Mouse (Mus musculus) stomach, postnatal 0 days (tissue): Measurements from ENCODE around the gene Anapc2. TPM values are rescaled to one million over a fixed set of nuclear protein-coding genes. Genes with fewer than 3 reads are reported as not detected.

Source experiments
- ATAC-seq: fragments of 200-750 bp; cut with Nextera tagmentation; 2 replicates; pipeline ENCODE4 v1.8.0; 2017; ENCODE audit not compliant: low FRiP score, low TSS enrichment
- DNase-seq: peaks from one replicate; pipeline ENCODE4 v3.0.0-alpha.2; 2016; ENCODE audit warnings: low spot score
- H3K27ac ChIP-seq: fragments of 300-500 bp; sonication (generic); replicated peaks from 2 replicates; pipeline ENCODE4 v1.5.1; 2014; ENCODE audit warnings: mild to moderate bottlenecking, control low read depth
- H3K27me3 ChIP-seq: fragments of 300-500 bp; sonication (generic); 2 replicates; pipeline ENCODE4 v1.6.1; 2014; ENCODE audit warnings: low read length; ENCODE audit not compliant: control insufficient read depth, insufficient read depth
- H3K36me3 ChIP-seq: fragments of 300-500 bp; sonication (generic); 2 replicates; pipeline ENCODE4 v1.6.1; 2014; ENCODE audit warnings: low read length, mixed read lengths; ENCODE audit not compliant: control insufficient read depth, insufficient read depth
- H3K4me1 ChIP-seq: fragments of 300-500 bp; sonication (generic); replicated peaks from 2 replicates; pipeline ENCODE4 v1.6.1; 2014; ENCODE audit warnings: antibody characterized with exemption; ENCODE audit not compliant: control insufficient read depth, insufficient read depth
- H3K4me2 ChIP-seq: fragments of 300-500 bp; sonication (generic); replicated peaks from 2 replicates; pipeline ENCODE4 v1.6.1; 2014; ENCODE audit warnings: low read depth, mild to moderate bottlenecking, control low read depth, moderate library complexity
- H3K4me3 ChIP-seq: fragments of 300-500 bp; sonication (generic); 2 replicates; pipeline ENCODE4 v1.5.1; 2014; ENCODE audit warnings: low read depth, low read length, control low read depth
- H3K9ac ChIP-seq: fragments of 300-500 bp; sonication (generic); 2 replicates; pipeline ENCODE4 v1.6.1; 2014; ENCODE audit warnings: mild to moderate bottlenecking, low read length, control low read depth, mixed read lengths
- H3K9me3 ChIP-seq: fragments of 300-500 bp; sonication (generic); 2 replicates; pipeline ENCODE4 v1.6.1; 2016; ENCODE audit warnings: low read length; ENCODE audit not compliant: control insufficient read depth
- CTCF ChIP-seq: IDR thresholded peaks from 2 replicates; pipeline ENCODE4 v1.5.1; 2016; ENCODE audit warnings: antibody characterized with exemption, low read depth, mild to moderate bottlenecking, moderate library complexity
- EP300 ChIP-seq: optimal IDR thresholded peaks from 2 replicates; pipeline ENCODE3; 2016; ENCODE audit warnings: antibody characterized with exemption
- WGBS: fragments of 180-500 bp; shearing (Covaris S2); extraction: QIAGEN DNeasy Blood & Tissue Kit; methylation state at CpG from one replicate; pipeline ENCODE4 v1.1.7; 2014; 5-methylcytosine and 5-hydroxymethylcytosine counted together
- polyA plus RNA-seq: library from polyadenylated mRNA; unstranded; fragments of >200 nt; fragmentation: Nextera tagmentation; extraction: Ambion mirVana; gene quantifications from 2 replicates; pipeline ENCODE4 v1.2.1, GENCODE M21; 2015

Gene Anapc2
- polyA plus RNA-seq, 1 experiment from 2014 or later, result 57.5 TPM

DNA sequence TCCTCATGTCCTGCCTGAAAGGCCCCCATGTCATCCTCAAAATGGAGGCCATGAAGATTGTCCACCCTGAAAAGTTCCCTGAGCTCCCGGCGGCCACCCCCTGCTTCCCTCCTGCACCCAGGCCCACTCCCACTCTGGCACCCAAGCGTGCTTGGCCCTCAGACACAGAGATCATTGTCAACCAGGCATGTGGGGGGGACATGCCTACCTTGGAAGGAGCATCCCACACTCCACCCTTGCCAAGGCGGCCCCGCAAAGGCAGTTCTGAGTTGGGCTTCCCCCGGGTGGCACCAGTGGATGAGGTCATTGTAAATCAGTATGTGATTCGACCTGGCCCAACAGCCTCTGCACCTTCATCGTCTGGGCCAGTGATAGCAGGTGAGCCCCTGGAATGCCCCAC is 28.9 kb upstream of the Anapc2 start:
- no peak overlapping the region for H3K4me3 ChIP-seq
- H3K27me3 ChIP-seq, result no peaks in the 10 kb centered on the region
- H3K9ac ChIP-seq, result no peak overlapping the region
- WGBS, result 70% methylated on average over 8 of the region's 8 CpGs
- TF ChIP-seq CTCF, result no peak
- TF ChIP-seq EP300, result no peak
- no peaks in the 10 kb centered on the region for H3K9me3 ChIP-seq
- no peak overlapping the region for H3K27ac ChIP-seq
- peaks cover 7% of the 10 kb centered on the region; the same call in 1 of the 2 replicates for H3K36me3 ChIP-seq
- peaks cover 7% of the 10 kb centered on the region for H3K4me1 ChIP-seq
- DNase-seq, result no peak
- ATAC-seq, result no peak
- no peak overlapping the region for H3K4me2 ChIP-seq

DNA sequence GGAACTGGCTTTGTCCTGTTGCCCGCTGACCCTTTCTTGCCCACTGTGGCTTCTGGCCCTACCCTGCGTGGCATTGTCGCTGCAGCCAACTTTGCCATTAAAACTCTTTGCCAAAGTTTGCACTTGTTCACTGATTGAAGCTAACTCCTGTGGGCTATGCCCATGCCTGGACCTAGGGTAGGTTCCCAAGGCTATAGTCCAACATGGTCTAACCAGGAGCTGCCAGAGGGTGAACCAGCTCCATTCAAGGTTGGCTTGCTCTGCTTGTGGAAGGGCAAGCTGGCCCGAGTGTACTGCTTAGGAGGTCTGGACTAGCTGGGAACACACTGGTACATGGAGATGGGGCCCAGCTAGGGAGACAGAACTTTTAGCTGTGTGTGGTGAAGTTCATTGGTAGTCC is 28.1 kb upstream of the Anapc2 start:
- Histone ChIP-seq H3K27me3 (no peaks in the 10 kb centered on the region), H3K4me2 (no peak overlapping the region), H3K9ac (no peak overlapping the region), H3K27ac (no peak overlapping the region), H3K4me1 (peaks cover 7% of the 10 kb centered on the region), H3K4me3 (no peak overlapping the region), H3K9me3 (no peaks in the 10 kb centered on the region), H3K36me3 (peaks cover 8% of the 10 kb centered on the region; the same call in 1 of the 2 replicates)
- WGBS, result 86% methylated on average over 4 of the region's 4 CpGs
- TF ChIP-seq EP300 (no peak), CTCF (no peak)
- DNase-seq (no peak), ATAC-seq (no peak)

DNA sequence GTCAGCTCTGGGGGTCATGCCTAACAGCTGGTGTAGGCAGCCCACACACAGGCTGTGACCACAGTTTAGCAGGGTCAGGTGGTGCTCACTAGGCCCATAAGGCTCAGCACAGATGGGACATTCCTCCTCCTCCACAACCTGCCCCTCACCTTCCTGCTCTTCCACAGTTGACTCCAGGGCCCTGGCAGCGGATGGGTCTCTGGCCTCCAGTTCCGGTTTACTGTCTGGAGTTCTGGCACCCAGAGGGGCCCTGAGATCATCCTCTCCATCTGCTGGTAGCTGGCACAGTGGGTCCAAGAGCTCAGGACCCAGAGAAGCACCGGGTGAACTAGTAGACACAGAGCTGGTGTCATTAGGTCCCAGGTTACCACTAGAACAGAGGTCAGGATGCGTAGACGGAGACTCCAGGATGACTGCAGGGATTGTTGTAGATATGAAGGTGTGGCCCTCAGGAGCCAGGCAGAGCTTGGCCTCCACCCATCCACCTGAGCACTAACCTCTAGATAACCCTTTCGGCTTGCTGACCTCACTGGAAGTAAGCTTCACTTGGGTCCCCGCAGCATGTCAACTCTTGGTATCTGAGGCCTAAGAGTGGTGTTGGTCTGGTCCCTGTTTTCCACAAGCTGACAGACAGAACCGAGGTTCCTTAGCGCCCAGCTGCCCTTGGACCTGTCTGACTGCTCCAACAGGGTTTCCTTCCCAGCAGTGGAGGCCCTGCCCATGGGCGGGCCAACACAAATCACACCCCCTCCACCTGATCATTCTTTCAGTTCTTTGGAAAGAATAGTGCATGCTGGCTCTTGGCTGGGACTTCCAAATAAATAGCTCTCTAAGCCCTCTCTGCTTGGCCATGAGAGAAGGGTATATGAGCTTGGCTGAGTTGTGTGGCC is 25.9 kb upstream of the Anapc2 start, which contains the start of gene AL732309.1:
TSS of gene AL732309.1 (minus strand) at position 681 of the 890 bp plus-strand sequence.
- peak; percentile 78 for ATAC-seq
- Histone ChIP-seq H3K27ac (peak within 1 kb of the TSS; percentile 87), H3K27me3 (no peaks in the 10 kb centered on the region), H3K4me3 (0 out of 2 replicates have a peak within 1 kb of the TSS, but pooled peaks have one; percentile 8), H3K36me3 (peaks cover 17% of the 10 kb centered on the region), H3K9me3 (no peaks in the 10 kb centered on the region), H3K4me2 (peak within 1 kb of the TSS; percentile 35), H3K4me1 (peaks cover 4% of the 10 kb centered on the region), H3K9ac (peak within 1 kb of the TSS; percentile 24)
- peak; percentile 82 for DNase-seq
- TF ChIP-seq CTCF (no peak), EP300 (peak; percentile 63)
- WGBS, result 65% methylated on average over 10 of the region's 10 CpGs

DNA sequence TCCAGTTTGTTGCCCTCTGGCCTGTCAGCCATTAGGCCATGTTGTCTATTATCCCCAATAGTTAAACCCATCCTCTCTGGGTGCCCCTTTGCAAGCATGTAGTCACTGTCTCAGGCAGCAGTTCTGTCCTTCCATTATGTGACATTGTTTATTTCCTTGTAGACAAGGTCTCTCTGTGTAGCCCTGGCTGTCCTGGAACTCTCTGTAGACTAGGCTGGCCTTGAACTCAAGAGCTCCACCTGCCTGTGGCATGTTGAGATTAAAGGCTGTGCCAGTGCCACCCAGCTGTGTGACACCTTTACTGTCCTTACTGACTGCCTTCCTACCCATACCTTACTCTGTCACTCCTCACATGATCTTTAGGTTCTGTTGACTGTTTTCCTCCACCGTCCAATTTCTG is 19.9 kb upstream of the Anapc2 start:
- H3K27ac ChIP-seq, result no peak overlapping the region
- peak; percentile 11; the same call in 1 of the 2 replicates for ATAC-seq
- peak; percentile 50 for DNase-seq
- no peaks in the 10 kb centered on the region for H3K9me3 ChIP-seq
- no peak overlapping the region for H3K4me3 ChIP-seq
- no peaks in the 10 kb centered on the region for H3K27me3 ChIP-seq
- H3K4me2 ChIP-seq, result no peak overlapping the region
- peaks cover 18% of the 10 kb centered on the region for H3K36me3 ChIP-seq
- TF ChIP-seq EP300 (no peak), CTCF (peak; percentile 72)
- WGBS, result 85% methylated on average over 1 of the region's 1 CpGs
- no peak overlapping the region for H3K9ac ChIP-seq
- no peaks in the 10 kb centered on the region for H3K4me1 ChIP-seq

DNA sequence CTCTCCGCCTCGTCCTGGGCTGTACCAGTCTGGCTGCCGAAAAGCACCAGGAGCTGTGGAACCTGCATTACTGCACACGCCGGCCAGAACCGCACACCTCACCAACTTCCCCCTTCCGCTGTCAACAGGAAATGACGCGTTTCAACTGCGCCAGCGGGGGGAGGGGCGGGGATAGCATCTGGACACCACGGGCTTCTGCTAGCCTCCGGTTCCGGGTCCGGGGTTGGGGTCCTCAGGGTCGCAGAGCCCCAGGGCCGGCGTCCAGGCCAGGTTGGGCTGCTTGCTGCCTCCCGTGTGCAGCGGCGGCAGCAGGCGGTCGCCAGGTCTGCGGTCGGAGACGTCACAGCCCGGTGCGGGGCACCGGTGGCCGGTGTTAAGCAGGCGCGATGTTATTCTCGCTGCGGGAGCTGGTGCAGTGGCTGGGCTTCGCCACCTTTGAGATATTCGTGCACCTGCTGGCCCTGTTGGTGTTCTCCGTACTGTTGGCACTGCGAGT is 16.9 kb upstream of the Anapc2 start, which contains the start of gene Tmem203:
TSS of gene Tmem203 (plus strand) at position 156 of the 496 bp plus-strand sequence.
- H3K4me2 ChIP-seq, result peak within 1 kb of the TSS; percentile 89
- peak within 1 kb of the TSS; percentile 92 for H3K27ac ChIP-seq
- no peaks in the 10 kb centered on the region for H3K9me3 ChIP-seq
- peak within 1 kb of the TSS; percentile 93 for H3K9ac ChIP-seq
- peaks cover 6% of the 10 kb centered on the region; the same call in 1 of the 2 replicates for H3K36me3 ChIP-seq
- peak; percentile 90 for ATAC-seq
- peak; percentile 96 for DNase-seq
- WGBS, result under 1% methylated on average over 38 of the region's 39 CpGs
- no peaks in the 10 kb centered on the region for H3K4me1 ChIP-seq
- no peaks in the 10 kb centered on the region for H3K27me3 ChIP-seq
- peak within 1 kb of the TSS; percentile 99 for H3K4me3 ChIP-seq
- TF ChIP-seq CTCF (no peak), EP300 (peak; percentile 37)
